Mouse (Mus musculus): ENCODE measurements around the gene Zfp423. TPM values are rescaled to one million over a fixed set of nuclear protein-coding genes. Genes with fewer than 3 reads are reported as not detected.

Zfp423 gene
- polyA plus RNA-seq, 2 experiments from 2014 or later = not detected

DNA sequence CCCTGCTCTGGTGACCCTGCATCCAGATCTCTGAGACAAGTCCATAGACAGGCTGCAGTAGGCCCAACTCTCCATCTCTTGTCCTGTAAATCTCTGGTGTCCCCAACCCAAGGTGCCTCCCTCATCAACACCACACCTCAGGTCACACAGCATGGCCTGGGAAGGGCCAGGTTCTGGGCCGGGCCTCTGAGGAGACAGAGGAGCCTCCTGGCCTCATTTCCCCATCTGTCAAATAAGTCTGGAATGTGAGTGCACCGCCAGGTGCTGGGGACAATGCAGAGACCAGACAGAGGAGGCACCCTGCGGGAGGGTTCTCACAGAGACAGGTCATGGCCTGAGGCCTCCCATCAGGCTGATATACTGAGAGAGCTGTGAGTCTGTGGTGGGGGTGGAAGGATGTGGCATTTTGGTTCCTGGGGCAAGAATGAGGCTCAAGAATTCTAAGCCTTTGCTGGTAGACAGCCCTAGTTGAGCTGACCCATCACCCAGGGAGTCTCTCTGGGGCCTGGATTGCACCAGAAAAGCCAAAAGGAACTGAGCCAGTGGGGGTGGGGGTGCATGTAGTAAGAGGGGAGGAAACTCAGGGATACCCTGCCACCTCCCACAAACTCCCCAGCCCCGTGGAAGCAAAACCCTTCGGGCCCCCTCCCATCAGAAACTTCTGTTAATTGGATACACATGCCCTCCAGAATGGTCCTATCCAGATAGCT lies 15.0 kb downstream of the Zfp423 start:
- ATAC-seq = no peak

DNA sequence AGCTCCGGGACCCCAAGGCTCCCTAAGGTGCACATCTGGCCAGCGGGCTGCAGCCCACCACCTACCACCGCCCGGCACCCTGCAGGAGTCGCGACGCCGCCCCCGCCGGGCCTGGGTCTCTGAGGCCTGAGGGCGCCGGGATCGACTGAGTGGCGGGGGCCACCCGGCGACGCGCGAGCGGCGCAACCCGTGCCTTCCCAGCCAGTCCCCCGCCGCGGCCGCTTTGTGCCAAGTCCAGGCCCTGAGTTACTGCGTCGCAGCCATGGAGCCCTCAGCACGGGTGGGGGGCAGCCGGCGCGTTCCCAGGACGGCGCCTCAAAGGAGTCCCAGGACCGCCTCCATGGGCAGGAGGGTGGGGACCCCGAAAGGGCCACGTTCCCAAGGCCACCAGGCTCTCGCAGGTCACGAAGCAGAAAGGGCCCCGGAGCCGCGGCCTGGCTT lies 15.7 kb downstream of the Zfp423 start:
- no peak for ATAC-seq

DNA sequence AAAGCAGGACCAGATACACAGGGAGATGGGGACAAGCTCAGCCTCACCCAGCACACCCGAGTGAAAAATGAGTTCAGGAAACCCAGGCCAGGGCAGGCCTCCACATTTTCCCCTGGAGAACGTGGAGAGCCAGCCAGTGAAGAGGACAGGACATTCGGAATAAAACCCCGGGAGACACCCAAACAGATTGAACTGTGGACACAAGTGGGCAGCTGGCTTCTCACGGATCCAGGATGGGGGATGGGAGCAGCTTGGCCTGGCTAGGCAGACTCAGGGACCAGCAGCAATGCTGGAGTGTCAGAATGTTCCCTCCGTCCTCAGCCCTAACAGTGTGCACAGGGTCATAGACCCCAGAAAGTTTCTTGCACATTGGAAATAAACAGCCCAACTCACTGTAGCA lies 18.7 kb downstream of the Zfp423 start:
- no peak for ATAC-seq

DNA sequence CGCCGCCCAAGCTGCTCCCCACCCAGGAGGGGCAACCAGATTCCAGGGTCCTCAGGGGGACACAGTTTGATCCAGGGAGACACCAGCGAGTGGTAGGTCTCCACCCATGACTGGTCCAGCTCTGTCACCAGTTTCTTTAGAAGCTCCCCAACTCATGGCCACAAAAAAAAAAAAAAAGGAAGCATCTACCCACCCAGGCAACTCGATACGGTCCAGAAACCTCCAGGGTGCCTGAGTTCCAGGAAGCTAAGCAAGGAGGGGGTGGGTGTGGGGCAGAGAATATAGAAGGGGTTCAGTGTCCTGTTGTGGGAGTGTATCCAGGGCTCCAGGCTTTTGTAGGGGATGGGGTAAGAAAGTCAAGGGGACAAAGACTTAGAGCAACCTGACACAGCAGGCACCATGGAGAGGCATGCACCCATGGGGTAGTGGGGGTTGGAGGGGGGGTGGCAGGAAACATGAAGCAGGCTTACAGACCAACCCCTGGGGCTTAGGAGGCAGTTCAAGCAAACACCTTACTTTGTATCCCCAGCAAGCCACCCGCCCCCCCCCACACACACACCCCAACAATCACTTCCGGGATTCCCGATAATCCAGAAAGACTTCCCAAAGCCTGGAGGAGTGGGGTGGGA lies 20.0 kb downstream of the Zfp423 start:
- no peak for ATAC-seq

DNA sequence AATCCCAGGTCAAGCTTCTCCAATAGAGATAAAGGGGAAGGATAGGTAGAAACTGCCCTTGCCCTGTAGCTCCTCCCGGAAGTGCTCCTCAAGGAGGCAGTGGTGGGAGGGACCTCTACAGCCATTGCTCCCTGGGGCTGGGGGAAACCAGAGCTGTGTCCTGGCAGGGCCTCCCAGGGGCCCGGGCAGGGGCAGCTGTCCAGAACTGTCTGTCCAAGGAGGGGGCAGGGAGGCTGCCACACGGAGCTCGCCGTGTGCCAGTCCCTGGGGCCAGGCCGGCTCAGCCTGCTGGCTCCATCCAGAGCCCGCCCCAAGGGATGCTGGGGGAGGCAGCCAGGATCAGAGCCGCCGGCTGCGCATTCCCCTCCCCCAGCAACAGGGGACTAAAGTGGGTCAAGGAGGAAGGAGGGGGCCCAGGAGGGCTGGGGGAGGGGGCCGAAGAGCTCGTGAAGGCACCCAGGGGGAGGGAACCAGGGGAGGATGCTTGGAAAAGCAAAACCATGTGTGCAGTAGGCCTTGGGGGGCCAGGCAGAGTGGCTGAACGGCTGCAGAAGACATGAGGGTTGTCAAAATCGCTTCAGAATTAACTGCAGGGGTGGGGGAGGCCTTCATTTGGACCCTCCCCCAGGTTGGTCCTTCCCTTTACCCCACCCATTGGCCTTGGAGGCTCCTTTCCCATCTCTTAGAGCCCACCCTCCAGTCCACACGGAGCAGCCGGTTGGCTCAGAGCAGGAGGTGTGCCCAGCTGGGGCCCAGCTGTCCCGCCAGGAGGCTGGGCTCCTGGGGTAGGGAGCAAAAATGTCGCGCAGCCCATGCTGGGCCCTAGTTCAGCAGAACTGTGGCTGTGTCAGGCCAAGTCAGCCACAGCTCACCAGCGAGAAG lies 20.8 kb downstream of the Zfp423 start:
- no peak for ATAC-seq

DNA sequence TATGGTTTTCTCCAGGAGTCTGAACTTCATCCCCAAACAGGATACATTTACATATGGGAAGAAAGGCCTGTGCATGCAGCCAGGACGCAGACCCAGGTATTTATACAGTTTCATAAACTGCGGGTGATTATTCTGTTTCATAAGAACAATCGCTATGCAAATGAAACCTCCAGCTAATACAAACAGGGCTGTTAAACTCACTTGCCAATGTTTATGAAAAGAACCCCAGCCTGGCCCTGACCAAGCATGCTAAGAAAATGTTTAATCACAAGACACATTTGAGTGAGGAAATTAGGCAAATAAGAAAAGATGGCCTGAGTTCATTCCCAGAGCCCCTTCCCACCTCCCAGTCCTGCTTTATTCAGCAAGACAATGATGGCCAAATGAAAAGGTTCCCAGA lies 22.2 kb downstream of the Zfp423 start:
- ATAC-seq = no peak

DNA sequence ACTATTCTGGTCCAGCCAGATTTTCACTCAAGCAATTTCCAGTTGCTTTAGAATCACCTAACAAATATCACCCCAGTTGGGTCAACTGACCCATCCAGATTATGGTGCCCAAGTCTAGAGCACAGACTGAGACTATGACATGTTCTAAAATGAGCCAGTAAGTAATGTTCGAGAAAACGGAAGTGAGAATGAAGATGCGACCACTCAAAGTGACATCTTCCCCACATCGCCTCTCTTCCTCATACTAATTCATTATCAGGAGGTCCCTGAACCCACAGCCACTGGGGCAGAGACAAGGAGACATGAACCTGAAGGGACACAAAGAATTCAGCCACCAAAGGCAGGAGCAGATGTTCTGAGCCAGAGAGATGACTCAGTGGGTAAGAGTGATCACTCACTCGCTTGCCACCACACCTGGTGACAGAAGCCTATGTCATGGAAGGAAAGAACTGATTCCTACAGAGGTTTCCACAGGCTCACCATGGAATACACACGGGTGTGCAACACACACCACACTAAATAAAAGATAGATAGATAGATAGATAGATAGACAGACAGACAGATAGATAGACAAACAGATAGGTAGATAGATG lies 24.2 kb downstream of the Zfp423 start:
- ATAC-seq = no peak

DNA sequence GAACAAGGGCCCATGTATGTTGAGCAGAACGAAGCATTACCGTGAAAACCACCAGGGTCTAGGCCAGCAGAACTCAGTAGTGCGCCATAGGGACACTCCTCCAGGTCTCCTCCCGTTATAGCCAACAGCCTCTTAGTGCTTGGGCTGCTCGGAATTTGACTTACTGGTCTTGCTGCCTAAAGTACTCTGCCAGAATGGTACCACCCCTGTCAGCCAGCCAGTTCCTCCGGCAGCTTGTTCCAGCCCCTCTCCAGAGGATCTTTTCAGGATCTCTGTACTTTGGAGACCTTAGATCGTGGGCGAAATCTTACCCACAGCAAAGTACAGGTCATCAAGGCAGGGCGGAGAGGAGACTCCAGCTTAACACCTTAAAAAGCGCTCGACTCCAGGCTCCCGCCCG lies 25.2 kb downstream of the Zfp423 start:
- ATAC-seq = no peak

DNA sequence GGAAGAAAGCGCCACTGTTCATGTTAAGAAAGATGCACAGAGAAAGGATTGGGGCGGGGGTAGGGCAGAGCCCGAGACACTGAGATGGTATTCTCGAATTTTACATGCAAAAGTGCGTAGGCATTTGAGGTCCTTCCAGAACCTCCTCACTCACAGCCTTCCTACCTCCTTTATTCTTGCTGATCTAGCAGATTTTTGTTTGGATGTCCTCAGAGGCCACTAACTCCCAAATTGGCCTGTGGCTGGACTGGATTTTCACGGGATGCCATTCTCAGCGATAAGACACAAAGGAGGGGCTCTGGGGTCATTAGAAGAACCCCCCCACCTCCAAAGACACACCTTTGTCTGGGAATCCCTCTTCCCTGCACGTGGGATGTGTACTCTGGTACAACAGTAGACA lies 25.6 kb downstream of the Zfp423 start:
- no peak for ATAC-seq

DNA sequence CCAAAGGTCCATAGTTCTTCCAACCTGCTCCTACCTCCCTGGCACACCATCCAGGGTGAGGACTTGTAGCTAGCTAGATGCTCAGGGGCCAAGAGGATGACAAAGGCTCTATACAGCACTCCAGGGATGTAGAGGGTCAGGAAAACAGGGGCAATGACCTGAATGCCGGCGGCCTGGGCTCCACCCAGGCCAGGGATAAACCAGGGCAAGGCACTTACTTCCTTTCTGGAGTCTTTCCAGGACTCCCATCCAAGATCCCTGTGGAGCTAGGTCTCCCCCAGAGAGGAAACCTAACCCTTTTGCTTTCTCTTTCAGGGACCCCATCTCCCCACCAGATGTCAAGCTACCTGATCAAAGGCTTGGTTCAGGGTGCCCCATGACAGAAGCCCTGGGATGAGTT lies 30.5 kb downstream of the Zfp423 start:
- no peak for ATAC-seq

DNA sequence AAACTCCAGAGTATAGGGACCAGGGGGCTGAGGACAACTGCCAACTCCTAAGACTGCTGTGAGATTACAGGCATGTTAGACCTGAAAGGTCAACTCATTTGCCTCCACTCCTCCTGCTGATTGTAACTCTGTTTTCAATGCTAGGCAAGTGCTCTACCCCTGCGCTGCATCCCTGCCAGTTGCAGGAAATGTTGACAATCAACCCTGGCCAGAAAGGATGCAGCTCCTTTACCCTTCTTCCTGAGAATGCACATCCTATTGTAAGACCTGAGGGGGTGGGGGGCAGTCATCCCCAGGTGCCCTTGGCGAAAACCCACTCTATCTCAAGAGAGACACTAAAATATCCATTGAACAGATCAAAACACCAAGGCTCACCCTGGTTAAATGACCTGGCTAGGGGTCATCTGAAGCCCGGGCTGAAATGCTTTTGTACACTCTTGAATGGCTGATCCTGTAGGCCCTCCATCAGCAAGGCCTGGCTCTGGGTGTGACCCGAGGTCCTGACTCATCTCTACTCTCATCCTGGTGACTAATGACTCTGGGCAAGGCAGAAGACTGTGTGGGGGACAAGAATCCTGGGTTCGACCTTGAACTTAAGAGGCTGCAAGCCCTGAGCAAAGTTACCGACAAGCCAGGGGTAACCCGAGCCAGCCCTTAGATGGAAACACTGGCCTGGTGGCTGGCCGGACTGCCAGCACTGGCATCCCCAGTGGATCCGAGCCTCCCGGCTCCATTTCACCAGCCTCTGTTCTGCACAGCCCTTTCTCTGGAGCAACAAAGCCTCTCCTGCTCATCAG lies 32.2 kb downstream of the Zfp423 start:
- ATAC-seq = no peak

DNA sequence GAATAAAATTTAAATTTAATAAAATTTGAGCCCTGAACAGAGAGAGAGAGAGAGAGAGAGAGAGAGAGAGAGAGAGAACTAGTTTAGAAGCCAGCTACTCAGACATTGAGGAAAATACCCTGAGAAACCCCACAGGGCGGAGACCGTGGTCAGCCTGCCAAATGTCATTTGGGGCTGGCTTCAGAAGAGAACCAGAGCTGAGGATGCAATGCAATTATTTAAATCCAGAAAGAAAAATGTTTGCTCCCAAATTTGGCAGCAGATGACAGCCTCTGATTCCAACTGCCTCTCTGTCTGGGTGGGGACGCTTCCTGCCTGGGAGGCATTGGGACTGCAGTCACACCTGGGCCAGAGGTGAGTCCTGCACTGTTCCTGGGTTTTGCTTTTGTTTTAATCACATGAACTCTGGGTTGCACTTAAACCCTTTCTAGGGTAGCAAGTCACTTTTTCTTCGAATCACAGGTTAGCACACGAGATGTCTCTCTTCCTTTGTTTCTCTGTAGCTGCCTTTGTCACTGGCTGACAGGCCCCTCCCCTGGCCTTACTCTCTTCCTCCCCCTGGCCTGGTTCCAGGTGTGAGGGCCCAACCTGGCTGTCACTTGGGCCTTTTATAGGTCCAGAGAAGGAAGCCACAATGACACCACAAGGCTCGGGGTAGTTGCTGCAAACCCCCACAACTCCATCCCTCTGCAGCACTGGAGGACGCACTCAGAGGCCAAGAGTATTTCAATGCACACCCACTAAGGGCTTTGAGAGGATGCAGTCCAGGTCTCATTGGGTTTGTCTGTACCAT lies 33.1 kb downstream of the Zfp423 start:
- no peak for ATAC-seq

DNA sequence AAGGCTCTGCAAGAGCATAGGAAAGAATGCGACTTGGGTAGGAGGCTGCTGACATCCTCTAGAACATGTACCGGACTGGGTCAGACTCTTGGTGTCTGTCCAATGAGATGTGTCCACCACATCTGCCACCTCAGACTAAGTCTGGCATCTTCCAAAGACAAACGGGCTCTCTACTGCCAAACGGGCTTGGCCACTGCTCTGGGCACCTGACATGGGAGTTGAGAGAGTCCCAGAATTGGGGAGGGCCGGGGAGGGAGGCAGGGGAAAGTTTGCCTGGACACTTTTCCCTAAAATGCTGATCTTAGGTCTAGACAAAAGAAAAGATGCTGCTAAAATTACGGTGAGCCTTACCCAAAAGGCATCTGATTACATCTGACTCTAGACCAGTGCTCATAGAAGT lies 36.5 kb downstream of the Zfp423 start:
- no peak for ATAC-seq

DNA sequence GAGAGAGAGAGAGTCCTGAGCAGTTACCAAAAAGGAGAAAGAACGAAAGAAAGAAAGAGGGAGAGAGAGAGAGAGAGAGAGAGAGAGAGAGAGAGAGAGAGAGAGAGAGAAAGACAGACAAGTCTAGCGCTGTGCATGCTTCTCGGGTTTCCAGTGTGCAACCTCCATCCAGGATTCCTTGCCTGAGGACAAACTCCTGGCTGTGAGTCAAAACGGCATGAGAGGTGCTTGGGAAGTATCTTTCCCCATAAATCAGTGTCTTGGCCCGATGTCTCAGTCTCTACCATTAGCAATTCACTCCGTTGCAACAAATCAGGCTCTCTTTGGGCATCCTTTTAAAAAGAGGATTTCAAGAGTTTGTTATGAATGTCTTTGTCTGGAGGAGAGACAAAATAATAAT lies 36.9 kb downstream of the Zfp423 start:
- ATAC-seq = no peak

DNA sequence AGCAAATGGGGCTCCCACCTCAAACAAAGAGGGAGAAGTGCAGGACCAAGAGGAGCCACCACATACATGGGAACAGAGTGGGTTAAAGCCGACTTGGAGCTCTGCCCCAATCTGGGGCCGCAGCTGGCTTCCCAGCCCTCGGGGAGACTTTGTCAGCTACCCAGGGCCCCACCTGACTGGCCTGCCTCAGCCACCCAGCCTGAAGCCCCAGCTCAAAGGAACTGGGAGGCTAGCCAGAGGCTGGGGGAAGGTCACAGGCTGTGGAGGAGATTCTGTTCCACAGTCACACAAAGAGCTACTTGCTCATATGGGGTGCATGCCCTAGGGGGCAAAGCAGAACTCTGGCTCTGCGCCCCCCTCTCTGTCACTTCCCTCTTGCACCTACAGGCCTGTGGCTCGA lies 41.4 kb downstream of the Zfp423 start:
- no peak for ATAC-seq

DNA sequence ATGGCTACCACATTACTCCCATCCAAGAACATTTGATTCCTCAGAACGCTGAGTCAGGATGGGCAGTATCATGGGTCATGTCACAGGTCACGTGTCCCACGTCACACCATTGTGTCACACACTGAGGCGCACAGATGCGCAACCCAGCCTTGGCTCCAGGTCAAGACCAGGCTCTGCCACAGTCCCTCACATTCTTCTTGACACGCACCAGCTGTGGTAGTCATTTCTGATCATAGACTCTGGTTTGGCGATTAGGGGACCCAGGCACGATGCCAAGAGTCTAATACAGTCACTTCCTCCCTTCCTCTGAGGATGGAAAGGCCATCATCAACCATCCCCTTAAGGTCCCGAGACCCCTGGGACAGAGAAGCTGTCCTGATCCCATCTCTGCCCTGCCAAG lies 43.6 kb downstream of the Zfp423 start:
- ATAC-seq = no peak

DNA sequence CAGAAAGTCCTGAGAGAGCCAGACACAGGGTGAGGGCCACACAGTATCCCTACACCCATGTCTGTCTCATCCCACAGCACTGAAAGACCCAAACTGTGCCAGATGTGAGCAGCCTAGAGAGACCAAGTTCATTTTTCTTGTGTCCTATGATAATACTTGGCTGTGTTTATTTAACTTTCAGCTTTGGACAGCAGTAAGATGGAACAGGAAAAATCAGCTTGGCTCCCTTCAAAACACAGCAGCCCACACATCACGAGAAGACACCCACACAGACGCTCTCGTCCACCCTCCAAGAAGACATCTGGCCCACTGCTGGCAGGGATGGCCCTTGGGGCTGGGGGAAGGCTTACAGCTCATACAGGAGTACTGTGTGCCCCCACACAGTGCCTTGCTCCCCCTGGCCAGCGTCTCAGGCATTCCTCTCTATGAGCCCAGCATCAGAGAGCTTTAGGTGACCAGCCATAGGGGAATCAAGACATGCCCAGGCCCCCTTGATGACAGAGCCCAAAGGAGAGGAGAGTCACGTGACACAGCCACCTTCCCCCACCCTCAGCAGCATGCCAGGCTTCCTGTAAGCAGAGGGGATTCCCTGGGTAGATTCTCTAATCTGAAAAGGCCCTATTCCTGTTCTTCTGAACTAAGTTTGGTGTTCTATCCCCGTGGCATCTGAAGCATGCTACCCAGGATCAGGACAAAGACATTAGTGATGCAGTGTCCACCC lies 45.0 kb downstream of the Zfp423 start:
- no peak for ATAC-seq

DNA sequence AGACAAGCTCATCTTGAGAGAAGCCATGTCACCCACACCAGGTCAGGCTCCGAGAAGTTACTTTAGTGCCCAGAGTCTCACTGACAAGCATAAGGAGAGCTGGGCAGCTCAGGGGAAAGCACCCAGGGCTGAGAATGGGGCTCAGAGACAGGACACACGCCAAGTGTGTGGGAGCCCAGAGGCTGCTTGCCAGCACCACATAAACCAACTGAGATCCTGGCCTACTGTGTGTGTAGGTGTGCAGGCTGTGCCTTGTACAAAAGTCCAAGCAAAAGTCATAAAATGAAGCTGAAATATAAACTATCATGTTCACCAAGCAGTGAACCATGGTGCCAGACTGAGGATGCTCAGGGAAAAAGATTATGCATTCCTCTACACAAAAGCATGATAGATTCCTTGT lies 50.5 kb downstream of the Zfp423 start:
- ATAC-seq = no peak

DNA sequence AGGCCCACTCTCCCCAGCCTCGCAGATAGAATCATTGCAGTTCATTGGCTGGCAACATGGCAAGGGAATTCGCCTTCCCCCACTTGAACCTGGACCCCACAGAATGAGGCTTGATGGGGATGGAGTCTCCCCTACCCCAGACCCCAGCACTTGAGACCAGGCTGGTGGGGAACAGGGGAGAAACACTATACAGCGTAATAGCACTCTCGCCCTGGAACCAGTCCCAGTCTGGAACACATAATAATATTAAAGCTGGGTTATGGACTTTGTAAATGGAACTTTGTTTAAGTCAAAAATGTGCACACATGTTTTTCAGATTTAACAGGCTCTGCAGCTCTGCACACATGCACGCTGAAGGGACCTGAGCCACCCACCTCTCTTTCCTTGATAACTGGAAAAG lies 54.0 kb downstream of the Zfp423 start:
- no peak for ATAC-seq

DNA sequence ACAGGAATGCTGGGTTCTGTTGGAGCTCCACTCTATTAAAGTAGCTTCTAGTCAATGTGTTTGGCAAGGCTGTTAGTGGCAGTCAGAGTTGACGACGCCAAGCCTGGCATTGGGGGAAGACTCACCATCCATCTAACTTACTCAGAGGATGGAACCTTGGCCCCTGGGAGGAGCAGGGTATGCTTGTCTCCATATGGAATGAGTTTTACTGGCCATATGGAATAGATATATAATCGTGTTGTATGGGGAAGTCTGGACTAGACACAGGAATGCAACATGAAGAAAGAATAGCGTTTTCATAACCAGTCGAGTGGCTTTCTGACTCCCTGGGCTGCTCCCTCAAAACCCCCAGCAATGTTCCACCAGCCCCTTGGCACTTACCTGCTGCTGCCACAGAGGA lies 55.3 kb downstream of the Zfp423 start:
- ATAC-seq = no peak
